Mouse (Mus musculus): ENCODE data around the gene 4921504E06Rik.

4921504E06Rik gene

GRCm38 (mm10) chr2:19490262-19490661, 63.5 kb downstream of the 4921504E06Rik start:
- DNase-seq: no peak

DNA sequence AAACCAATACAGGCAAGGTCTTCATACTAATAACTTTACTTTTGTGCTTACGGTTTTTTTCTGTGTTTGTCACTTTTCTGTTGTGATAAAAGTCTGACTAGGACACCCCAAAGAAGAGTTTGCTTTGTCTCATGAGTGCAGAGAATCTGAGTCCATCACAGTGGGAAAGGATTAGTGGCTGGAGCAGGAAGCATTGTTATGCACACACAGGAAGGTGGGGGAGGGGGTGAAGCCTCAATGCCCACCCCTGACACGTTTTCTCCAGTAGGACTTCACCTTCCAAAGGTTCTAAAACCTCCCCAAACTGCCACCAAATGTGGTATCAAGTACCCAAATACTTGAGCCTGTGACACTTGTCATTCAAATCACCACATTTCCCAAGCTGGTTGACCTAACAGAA, 91.8 kb downstream of the 4921504E06Rik start:
- no peak for DNase-seq

- DNase-seq: no peak
Measured at GRCm38 (mm10) chr2:19458785-19459184, 94.9 kb downstream of the 4921504E06Rik start.

DNA sequence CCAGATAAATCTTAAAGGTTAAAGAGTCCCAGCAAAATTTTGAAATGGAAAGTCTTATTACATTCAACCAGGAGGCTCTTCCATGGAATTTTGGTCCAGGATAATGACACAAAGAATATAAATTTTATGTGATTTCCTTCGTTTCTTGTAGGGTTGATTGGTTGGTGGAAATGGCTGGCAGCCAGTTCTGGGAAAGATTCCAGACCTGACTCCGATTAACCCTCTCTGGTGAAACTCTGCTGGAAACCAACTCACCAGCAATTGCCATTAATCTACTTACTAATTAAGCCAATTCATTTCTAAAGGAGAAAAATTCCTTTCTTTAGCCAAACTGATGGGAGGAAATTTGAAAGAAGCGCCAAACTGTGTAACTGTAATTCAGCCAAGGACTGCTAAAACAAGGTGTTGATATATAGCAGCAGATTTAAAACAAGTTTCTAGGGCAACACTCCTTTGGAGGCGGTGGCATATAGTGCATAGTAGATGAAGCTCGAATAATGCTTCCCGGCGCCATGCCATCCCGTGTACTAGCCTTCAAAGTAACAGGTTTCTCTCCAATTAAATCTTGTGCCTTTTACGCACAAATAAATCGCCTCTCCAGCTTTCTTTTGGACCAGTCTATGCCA, 97.7 kb downstream of the 4921504E06Rik start:
- DNase-seq: peak; percentile 46 to 51

DNA sequence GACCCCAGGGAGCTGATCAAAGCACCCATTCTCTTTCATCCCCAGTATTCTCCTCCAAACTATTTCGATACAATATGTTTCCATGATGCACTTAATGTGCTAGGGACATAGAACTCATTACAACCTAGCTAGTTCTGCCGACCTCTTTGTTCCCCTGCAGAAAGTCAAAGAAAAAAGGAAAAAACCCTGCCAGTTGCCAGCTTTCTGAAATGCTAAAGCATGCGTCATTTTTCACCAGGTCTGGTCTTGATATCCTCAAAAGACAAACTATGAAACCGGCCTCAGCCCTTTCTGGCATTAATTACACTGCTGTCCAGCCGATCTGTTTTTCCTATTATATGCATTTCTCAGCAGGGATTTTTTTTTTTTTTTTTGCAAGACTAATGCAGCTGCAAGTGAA, 98.5 kb downstream of the 4921504E06Rik start:
- no peak for DNase-seq

GRCm38 (mm10) chr2:19452531-19453055, 101.1 kb downstream of the 4921504E06Rik start:
- DNase-seq: no peak

GRCm38 (mm10) chr2:19449308-19449707, 104.4 kb downstream of the 4921504E06Rik start:
- no peak for DNase-seq

DNA sequence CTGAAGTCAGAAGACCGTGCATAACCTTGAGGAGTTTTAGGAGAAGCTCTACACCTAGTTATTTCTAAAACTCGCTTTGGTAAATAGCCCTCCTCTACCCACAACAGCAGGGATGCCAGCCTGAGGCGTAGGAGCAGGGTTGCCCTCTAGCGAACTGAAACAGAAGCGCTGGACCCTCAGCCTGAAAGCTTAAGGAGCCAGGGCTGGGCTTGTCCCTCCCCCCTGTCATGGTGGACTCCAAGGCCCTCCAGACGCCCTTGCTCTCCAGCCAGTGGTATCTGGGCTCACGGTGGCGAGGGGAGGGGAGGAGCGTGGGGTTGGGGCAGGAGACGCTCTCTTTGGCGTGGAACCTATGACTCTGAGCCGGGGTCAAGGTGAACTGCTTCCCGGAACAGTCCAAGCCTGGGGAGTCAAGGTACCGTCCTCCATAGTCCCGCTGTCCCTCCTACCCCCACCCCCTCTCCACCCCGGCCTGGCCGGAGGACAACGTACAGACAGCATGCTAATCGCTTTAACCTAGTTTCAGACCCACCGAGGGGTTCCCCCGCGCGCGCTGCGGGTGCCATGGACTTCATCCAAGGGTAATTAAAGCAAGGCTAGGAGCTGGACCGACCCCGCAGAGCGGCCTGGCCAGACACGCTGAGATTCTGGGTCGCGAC, 105.5 kb downstream of the 4921504E06Rik start:
- DNase-seq: peak; percentile 35 to 52

DNA sequence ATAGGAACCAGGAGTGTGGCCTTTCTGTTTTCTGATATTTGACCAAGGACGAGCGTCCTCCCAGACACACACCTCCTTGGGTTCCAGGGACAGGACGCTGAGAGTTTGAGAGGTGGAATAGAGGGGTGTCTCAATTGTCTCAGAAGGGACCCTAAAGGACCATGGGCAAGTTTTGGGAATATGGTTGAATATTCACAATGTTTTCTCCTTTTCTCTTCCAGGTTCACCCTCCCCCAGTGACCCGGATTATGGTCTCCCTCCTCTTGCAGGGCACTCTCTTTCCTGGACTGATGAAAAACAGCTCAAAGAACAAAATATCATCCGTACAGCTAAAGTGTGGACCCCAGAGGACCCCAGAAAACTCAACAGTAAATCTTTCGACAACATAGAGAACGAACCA, 107.0 kb downstream of the 4921504E06Rik start:
- no peak for DNase-seq

DNA sequence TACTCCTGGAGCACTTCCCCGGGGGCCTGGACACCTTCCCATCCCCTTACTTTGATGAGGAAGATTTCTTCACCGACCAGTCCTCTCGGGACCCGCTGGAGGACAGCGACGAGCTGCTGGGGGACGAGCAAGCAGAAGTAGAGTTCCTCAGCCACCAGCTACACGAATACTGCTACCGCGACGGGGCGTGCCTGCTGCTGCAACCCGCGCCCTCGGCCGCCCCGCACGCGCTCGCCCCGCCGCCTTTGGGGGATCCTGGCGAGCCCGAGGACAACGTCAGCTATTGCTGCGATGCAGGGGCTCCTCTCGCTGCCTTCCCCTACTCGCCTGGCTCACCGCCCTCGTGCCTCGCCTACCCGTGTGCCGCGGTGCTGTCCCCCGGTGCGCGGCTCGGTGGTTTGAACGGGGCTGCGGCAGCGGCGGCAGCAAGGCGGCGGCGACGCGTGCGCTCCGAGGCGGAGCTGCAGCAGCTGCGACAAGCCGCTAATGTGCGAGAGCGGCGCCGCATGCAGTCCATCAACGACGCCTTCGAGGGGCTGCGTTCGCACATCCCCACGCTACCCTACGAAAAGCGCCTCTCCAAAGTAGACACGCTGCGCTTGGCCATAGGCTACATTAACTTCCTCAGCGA, 107.7 kb downstream of the 4921504E06Rik start:
- DNase-seq: peak; percentile 22 to 25

DNA sequence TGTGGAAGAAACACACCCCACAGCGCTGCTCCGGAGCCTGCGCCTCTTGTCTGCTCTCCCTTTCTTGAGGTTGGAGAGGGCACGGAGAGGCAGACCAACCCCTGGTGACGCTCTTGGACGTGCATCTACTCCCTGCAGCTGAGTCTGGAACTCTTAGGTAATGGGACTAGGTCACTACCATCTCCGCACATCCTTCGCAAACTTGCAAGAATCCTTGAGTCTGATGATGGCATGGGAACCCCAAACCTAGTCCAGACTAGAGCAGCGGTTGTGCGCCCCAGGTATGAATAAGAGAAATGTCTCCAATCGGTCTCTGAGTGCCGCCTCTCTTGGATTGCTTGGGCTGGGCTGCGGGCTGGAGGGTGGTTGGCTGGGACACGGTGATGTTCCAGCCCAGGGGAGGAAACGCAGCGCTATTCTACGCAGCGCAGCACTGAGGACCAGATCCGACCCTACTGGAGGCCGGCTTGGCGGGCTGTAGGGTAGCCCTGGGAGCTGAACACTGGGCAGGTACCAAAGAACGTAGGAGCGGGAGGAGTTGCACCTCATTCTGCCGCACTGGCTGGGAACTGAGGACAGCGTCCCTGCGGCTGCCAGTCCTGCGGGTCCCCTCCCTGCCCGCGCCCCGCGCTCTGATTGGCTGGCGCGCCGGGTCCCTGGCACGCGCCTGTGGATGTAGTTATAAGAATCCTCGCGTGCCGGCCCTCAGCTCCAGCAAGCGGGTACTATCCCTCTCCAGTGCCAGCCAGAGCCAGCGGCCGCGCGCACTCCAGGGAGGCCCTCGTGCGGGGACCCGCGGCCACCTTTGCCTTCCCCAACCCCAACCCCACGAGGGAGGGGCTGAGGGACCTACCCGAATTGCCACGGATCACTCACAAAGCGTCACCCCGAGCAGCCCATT, 108.5 kb downstream of the 4921504E06Rik start, which contains the start of gene Ptf1a:
Ptf1a (plus strand) TSS at position 733 of the 901 bp plus-strand sequence.
- peak in 1 of 2 experiments; percentile 9 for DNase-seq

GRCm38 (mm10) chr2:19444346-19444745, 109.4 kb downstream of the 4921504E06Rik start:
- no peak for DNase-seq

- DNase-seq: peak in 1 of 2 experiments; percentile 11
Measured at GRCm38 (mm10) chr2:19431614-19432323, 121.9 kb downstream of the 4921504E06Rik start.

DNA sequence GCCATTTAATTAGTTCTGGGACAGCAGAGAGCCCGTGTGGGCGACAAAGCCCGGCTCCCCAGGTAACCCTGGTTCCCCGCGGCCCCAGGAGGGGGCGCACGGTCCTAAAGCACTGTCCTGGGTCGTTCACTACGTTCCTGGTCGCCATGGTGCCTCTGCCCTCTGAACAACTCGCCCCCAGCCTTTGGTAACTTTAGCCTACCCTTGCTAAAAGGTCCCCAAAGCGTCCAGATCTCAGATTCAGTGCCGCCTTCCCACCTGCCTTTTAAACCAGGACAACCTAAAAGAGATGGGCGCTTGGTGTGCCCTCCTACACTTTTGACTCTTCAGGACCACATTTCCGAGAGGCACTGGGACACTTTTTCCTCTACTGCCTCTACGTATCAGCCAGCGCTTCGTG, 122.5 kb downstream of the 4921504E06Rik start:
- DNase-seq: peak; percentile 35 to 45

- DNase-seq: peak in 1 of 2 experiments; percentile 7
Measured at GRCm38 (mm10) chr2:19430746-19431145, 123.0 kb downstream of the 4921504E06Rik start.

- no peak for DNase-seq
Measured at GRCm38 (mm10) chr2:19429691-19430690, 123.7 kb downstream of the 4921504E06Rik start.

DNA sequence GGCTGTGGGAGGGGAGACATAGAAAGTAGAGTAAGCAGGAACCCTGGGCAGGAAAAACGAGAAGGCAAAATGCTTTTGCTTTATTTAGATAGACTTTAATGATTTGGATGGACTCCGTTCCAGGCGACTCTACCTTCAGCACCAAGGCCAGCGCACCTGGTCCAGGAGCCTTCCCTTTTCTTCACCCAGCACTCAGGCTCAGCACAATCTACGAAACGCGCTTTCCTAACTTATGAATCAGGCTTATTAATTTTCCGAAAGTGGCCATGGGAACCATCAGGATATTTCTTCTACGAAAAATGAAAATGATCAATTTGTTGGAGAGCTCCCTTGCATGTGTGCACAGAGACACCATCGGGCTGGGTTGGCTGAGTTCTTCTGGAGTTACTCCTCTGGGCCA, 124.7 kb downstream of the 4921504E06Rik start:
- peak; percentile 88 to 90 for DNase-seq

DNA sequence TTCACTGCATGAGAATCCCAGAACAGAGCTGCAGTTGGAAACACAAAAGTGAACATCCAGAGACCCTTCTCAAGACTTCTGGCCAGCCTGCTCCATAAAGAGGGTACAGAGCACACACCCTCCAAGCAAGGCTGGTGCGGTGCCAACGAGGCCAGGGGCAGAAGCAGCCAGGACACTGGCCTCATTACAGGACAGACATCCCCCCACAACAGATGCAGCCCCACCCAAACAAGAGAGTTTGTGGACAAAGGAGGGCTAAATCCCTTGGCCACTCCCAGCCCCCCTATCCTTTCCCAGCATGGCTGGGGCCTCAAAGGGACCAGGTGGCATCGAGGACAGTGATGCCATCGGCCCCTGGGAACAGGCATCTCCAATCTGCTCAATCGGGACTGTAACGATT, 130.6 kb downstream of the 4921504E06Rik start:
- no peak for DNase-seq

DNA sequence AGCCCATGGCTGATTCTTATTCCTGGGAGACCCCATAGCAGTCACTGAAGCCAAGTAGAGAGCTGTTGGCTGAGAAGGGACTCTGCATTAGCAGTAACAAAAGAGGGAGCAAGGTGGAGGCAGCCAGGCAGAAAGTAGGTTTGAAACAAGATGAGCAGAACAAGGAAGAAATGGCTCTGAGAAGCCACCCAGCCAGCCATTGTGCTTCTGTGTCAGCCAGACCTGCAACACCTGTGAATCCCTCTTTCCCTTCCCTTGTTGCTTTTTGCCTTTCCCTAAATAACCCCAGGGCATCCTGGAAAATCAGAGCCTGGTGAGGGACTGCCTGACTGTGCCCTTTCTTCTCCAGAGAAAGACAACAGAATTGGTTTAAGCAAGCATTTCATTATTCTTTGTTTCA, 131.5 kb downstream of the 4921504E06Rik start:
- no peak for DNase-seq

- no peak for DNase-seq
Measured at GRCm38 (mm10) chr2:19419686-19420345, 133.9 kb downstream of the 4921504E06Rik start.
